Mouse (Mus musculus) thymus, adult 2 months (tissue): ENCODE data around the gene Ms4a6d.
"Not testable (repeated sequence)": the region's sequence is repeated elsewhere in the genome, so short reads cannot be mapped to it uniquely, and the experiment has no call there.

Experiments used
- CTCF ChIP-seq: fragments of 200-500 bp; IDR thresholded peaks from 2 replicates; pipeline ENCODE4 v1.5.1; 2012; ENCODE audit warnings: mild to moderate bottlenecking, control low read depth, low read length, moderate library complexity, borderline replicate concordance; ENCODE audit not compliant: control insufficient read depth, poor library complexity, insufficient read depth; ENCODE audit errors: extremely low read depth
- POLR2A ChIP-seq: fragments of 200-500 bp; IDR thresholded peaks from 2 replicates; pipeline ENCODE4 v1.6.1; 2012; ENCODE audit warnings: mild to moderate bottlenecking, low read length, control low read depth, moderate library complexity; ENCODE audit not compliant: control insufficient read depth, poor library complexity, insufficient read depth; ENCODE audit errors: extremely low read depth

DNA sequence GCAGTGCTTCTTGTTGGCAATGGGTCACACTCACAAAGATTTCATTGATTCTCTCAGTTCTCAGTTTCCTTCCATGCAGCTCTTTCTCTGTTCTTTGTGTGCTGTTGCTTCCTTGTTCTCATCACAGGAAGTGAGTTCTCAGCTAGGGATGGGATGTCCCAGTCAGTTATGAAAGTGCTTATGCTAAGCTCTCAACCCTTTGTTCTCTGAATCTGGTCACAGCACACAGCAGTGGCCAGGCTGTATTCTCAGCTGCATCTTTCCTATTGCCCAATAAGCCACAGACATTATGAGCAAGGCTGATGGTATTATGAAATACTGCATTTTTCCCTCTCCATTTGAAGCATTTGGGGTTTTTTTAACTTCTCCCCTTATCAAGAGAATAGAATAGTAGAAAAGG lies 45.1 kb downstream of the Ms4a6d start:
- TF ChIP-seq POLR2A, CTCF: not testable (repeated sequence)
